Mouse (Mus musculus) myocyte (in vitro differentiated cells): Measurements from ENCODE around the gene Gm3238.

Experiments used
- MAX ChIP-seq: IDR thresholded peaks from one replicate; pipeline ENCODE4 v1.6.1; 2011; ENCODE audit warnings: low read depth, mild to moderate bottlenecking, control low read depth
- MYOD1 ChIP-seq, 3 experiments: IDR thresholded peaks; one replicate each; pipeline ENCODE4 v1.6.1; 2011; ENCODE audit warnings: control low read depth in 2 of 3, low read depth in 2 of 3, mild to moderate bottlenecking in 2 of 3, moderate library complexity in 1 of 3; ENCODE audit not compliant: insufficient read length in 2 of 3, control insufficient read depth in 1 of 3
- MYOG ChIP-seq, 3 experiments: IDR thresholded peaks; one replicate each; pipeline ENCODE4 v1.6.1; 2011; ENCODE audit warnings: control low read depth in 2 of 3, low read depth in 2 of 3, mild to moderate bottlenecking in 2 of 3; ENCODE audit not compliant: insufficient read length in 2 of 3, control insufficient read depth in 1 of 3, insufficient read depth in 1 of 3
- POLR2A ChIP-seq: IDR thresholded peaks from one replicate; pipeline ENCODE4 v1.6.1; 2011; ENCODE audit warnings: low read depth, mild to moderate bottlenecking, control low read depth, moderate library complexity; ENCODE audit not compliant: insufficient read length
- POLR2AphosphoS2 ChIP-seq: IDR thresholded peaks from one replicate; pipeline ENCODE4 v1.6.1; 2011; ENCODE audit warnings: low read depth, control low read depth; ENCODE audit not compliant: insufficient read length
- TCF12 ChIP-seq: IDR thresholded peaks from one replicate; pipeline ENCODE4 v1.6.1; 2011; ENCODE audit warnings: mild to moderate bottlenecking, control low read depth; ENCODE audit not compliant: poor library complexity, insufficient read depth, severe bottlenecking
- TCF3 ChIP-seq: IDR thresholded peaks from one replicate; pipeline ENCODE4 v1.6.1; 2011; ENCODE audit warnings: low read depth, control low read depth; ENCODE audit not compliant: insufficient read length
- USF1 ChIP-seq: IDR thresholded peaks from one replicate; pipeline ENCODE4 v1.6.1; 2011; ENCODE audit warnings: low read depth, mild to moderate bottlenecking, control low read depth, moderate library complexity

DNA sequence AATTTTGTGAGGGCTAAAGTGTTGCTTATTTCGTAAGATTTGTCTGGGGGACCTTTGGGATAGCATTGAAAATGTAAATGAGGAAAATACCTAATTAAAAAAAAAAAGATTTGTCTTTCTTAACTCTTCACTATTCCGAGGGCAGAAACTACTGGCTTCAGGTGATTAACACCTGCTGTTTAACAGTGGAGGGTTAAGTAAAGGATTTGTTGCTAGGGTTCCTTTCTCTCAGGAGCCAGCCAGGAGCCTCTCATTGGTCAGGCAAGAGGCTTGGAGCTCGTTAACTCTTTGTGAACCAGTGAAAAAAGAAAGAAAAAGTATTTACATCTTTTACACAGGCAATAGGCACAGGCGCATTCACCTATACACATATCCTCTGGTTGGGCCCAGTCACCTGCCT, 48.1 kb upstream of the Gm3238 start:
- TF ChIP-seq MYOD1 (IDR thresholded peaks at IDR 0.05; ENCODE audit: control insufficient read depth in 1 of 3, insufficient read length in 2 of 3, low read depth in 2 of 3) (no peak), USF1 (no peak), POLR2A (no peak), POLR2AphosphoS2 (no peak), TCF12 (no peak), TCF3 (no peak), MAX (no peak), MYOG (IDR thresholded peaks at IDR 0.05; ENCODE audit: control insufficient read depth in 1 of 3, insufficient read depth in 1 of 3, insufficient read length in 2 of 3, low read depth in 2 of 3) (no peak)
